Mouse (Mus musculus): ENCODE measurements around the gene Ywhah. TPM values are rescaled to one million over a fixed set of nuclear protein-coding genes. Genes with fewer than 3 reads are reported as not detected.
A peak's percentile ranks its signal among the peaks of the same experiment; 100 is the strongest.

Ywhah gene
- polyA plus RNA-seq, 1 experiment from 2014 or later = 236 TPM

- peak; percentile 61; the same call in 1 of the 2 replicates for ATAC-seq (replicated peaks; ENCODE audit: low FRiP score, low read depth)
- no peak overlapping the region for H3K4me3 ChIP-seq (replicated peaks; ENCODE audit: low read depth, low read length)
Measured at GRCm38 (mm10) chr5:32991152-32991551, 27.5 kb upstream of the Ywhah start.

GRCm38 (mm10) chr5:32994471-32994870 is 24.1 kb upstream of the Ywhah start:
- TF ChIP-seq CTCF (IDR thresholded peaks at IDR 0.05; ENCODE audit: low read depth) = no peak
- no peak overlapping the region for H3K27ac ChIP-seq
- no peak overlapping the region for H3K4me3 ChIP-seq (replicated peaks; ENCODE audit: low read depth, low read length)
- DNase-seq (ENCODE audit: low spot score) = no peak
- no peaks in the 10 kb centered on the region for H3K36me3 ChIP-seq (ENCODE audit: insufficient read depth, low read length)
- H3K4me2 ChIP-seq (ENCODE audit: low read length) = no peak overlapping the region
- H3K4me1 ChIP-seq (replicated peaks; ENCODE audit: insufficient read depth, low read length) = peaks cover 4% of the 10 kb centered on the region; the same call in 1 of the 2 replicates
- no peaks in the 10 kb centered on the region for H3K9me3 ChIP-seq (replicated peaks; ENCODE audit: low read length)
- no peak for ATAC-seq (replicated peaks; ENCODE audit: low FRiP score, low read depth)
- no peak overlapping the region for H3K9ac ChIP-seq (ENCODE audit: low read depth, low read length)
- H3K27me3 ChIP-seq (ENCODE audit: insufficient read depth, low read length) = no peaks in the 10 kb centered on the region
- 40% methylated on average over 2 of the region's 2 CpGs for WGBS

More at GRCm38 (mm10) chr5:32991152-32991551, 27.5 kb upstream of the Ywhah start:
- no peak overlapping the region for H3K27ac ChIP-seq
- TF ChIP-seq CTCF (IDR thresholded peaks at IDR 0.05; ENCODE audit: low read depth) = peak; percentile 46; the same call in 1 of the 2 replicates
- H3K9me3 ChIP-seq (replicated peaks; ENCODE audit: low read length) = no peaks in the 10 kb centered on the region
- no peaks in the 10 kb centered on the region for H3K27me3 ChIP-seq (ENCODE audit: insufficient read depth, low read length)
- DNase-seq (ENCODE audit: low spot score) = peak; percentile 48
- H3K36me3 ChIP-seq (ENCODE audit: insufficient read depth, low read length) = peaks cover 3% of the 10 kb centered on the region; the same call in 1 of the 2 replicates
- WGBS = 53% methylated on average over 8 of the region's 8 CpGs
- peaks cover 4% of the 10 kb centered on the region; the same call in 1 of the 2 replicates for H3K4me1 ChIP-seq (replicated peaks; ENCODE audit: insufficient read depth, low read length)
- H3K4me2 ChIP-seq (ENCODE audit: low read length) = no peak overlapping the region
- no peak overlapping the region for H3K9ac ChIP-seq (ENCODE audit: low read depth, low read length)

GRCm38 (mm10) chr5:32995756-32996155 is 22.9 kb upstream of the Ywhah start:
- no peak; the same call in 1 of the 2 replicates for ATAC-seq (replicated peaks; ENCODE audit: low FRiP score, low read depth)
- Histone ChIP-seq H3K4me1 (replicated peaks; ENCODE audit: insufficient read depth, low read length) (peaks cover 4% of the 10 kb centered on the region; the same call in 1 of the 2 replicates), H3K4me2 (ENCODE audit: low read length) (no peak overlapping the region), H3K4me3 (replicated peaks; ENCODE audit: low read depth, low read length) (no peak overlapping the region), H3K9ac (ENCODE audit: low read depth, low read length) (no peak overlapping the region), H3K36me3 (ENCODE audit: insufficient read depth, low read length) (no peaks in the 10 kb centered on the region), H3K9me3 (replicated peaks; ENCODE audit: low read length) (no peaks in the 10 kb centered on the region), H3K27me3 (ENCODE audit: insufficient read depth, low read length) (no peaks in the 10 kb centered on the region), H3K27ac (no peak overlapping the region)
- 55% methylated on average over 4 of the region's 4 CpGs for whole genome bisulfite sequencing
- no peak for TF ChIP-seq CTCF (IDR thresholded peaks at IDR 0.05; ENCODE audit: low read depth)
- DNase-seq (ENCODE audit: low spot score) = no peak

- ATAC-seq (replicated peaks; ENCODE audit: low FRiP score, low read depth) (no peak), DNase-seq (ENCODE audit: low spot score) (no peak)
- no peaks in the 10 kb centered on the region for H3K9me3 ChIP-seq (replicated peaks; ENCODE audit: low read length)
- H3K4me2 ChIP-seq (ENCODE audit: low read length) = no peak overlapping the region
- TF ChIP-seq CTCF (IDR thresholded peaks at IDR 0.05; ENCODE audit: low read depth) = no peak
- H3K36me3 ChIP-seq (ENCODE audit: insufficient read depth, low read length) = no peaks in the 10 kb centered on the region
- no peaks in the 10 kb centered on the region for H3K27me3 ChIP-seq (ENCODE audit: insufficient read depth, low read length)
- WGBS = 81% methylated on average over 1 of the region's 1 CpGs
- no peak overlapping the region for H3K27ac ChIP-seq
- no peak overlapping the region for H3K4me3 ChIP-seq (replicated peaks; ENCODE audit: low read depth, low read length)
- peaks cover 4% of the 10 kb centered on the region; the same call in 1 of the 2 replicates for H3K4me1 ChIP-seq (replicated peaks; ENCODE audit: insufficient read depth, low read length)
- no peak overlapping the region for H3K9ac ChIP-seq (ENCODE audit: low read depth, low read length)
Measured at GRCm38 (mm10) chr5:32996560-32996959, 22.1 kb upstream of the Ywhah start.

GRCm38 (mm10) chr5:32997686-32998085 is 20.9 kb upstream of the Ywhah start:
- H3K27ac ChIP-seq = no peak overlapping the region
- no peak overlapping the region for H3K4me3 ChIP-seq (replicated peaks; ENCODE audit: low read depth, low read length)
- H3K9me3 ChIP-seq (replicated peaks; ENCODE audit: low read length) = no peaks in the 10 kb centered on the region
- H3K36me3 ChIP-seq (ENCODE audit: insufficient read depth, low read length) = no peaks in the 10 kb centered on the region
- WGBS = 45% methylated on average over 4 of the region's 4 CpGs
- no peak overlapping the region for H3K9ac ChIP-seq (ENCODE audit: low read depth, low read length)
- no peak for DNase-seq (ENCODE audit: low spot score)
- no peaks in the 10 kb centered on the region for H3K27me3 ChIP-seq (ENCODE audit: insufficient read depth, low read length)
- no peak for ATAC-seq (replicated peaks; ENCODE audit: low FRiP score, low read depth)
- no peak for TF ChIP-seq CTCF (IDR thresholded peaks at IDR 0.05; ENCODE audit: low read depth)
- H3K4me2 ChIP-seq (ENCODE audit: low read length) = no peak overlapping the region
- peaks cover 4% of the 10 kb centered on the region; the same call in 1 of the 2 replicates for H3K4me1 ChIP-seq (replicated peaks; ENCODE audit: insufficient read depth, low read length)

- H3K4me1 ChIP-seq (replicated peaks; ENCODE audit: insufficient read depth, low read length) = peaks cover 4% of the 10 kb centered on the region; the same call in 1 of the 2 replicates
- H3K4me2 ChIP-seq (ENCODE audit: low read length) = no peak overlapping the region
- ATAC-seq (replicated peaks; ENCODE audit: low FRiP score, low read depth) (peak; percentile 70; the same call in 1 of the 2 replicates), DNase-seq (ENCODE audit: low spot score) (no peak)
- TF ChIP-seq CTCF (IDR thresholded peaks at IDR 0.05; ENCODE audit: low read depth) = no peak
- H3K9ac ChIP-seq (ENCODE audit: low read depth, low read length) = no peak overlapping the region
- H3K27me3 ChIP-seq (ENCODE audit: insufficient read depth, low read length) = no peaks in the 10 kb centered on the region
- H3K27ac ChIP-seq = no peak overlapping the region
- H3K9me3 ChIP-seq (replicated peaks; ENCODE audit: low read length) = no peaks in the 10 kb centered on the region
- H3K4me3 ChIP-seq (replicated peaks; ENCODE audit: low read depth, low read length) = no peak overlapping the region
- WGBS = 81% methylated on average over 4 of the region's 4 CpGs
- H3K36me3 ChIP-seq (ENCODE audit: insufficient read depth, low read length) = no peaks in the 10 kb centered on the region
Measured at GRCm38 (mm10) chr5:32998783-32999182, 19.8 kb upstream of the Ywhah start.

GRCm38 (mm10) chr5:33001111-33001510 is 17.5 kb upstream of the Ywhah start:
- Histone ChIP-seq H3K27ac (no peak overlapping the region), H3K4me2 (ENCODE audit: low read length) (no peak overlapping the region), H3K4me1 (replicated peaks; ENCODE audit: insufficient read depth, low read length) (no peaks in the 10 kb centered on the region; the same call in 1 of the 2 replicates), H3K9ac (ENCODE audit: low read depth, low read length) (no peak overlapping the region), H3K27me3 (ENCODE audit: insufficient read depth, low read length) (no peaks in the 10 kb centered on the region), H3K4me3 (replicated peaks; ENCODE audit: low read depth, low read length) (no peak overlapping the region), H3K36me3 (ENCODE audit: insufficient read depth, low read length) (no peaks in the 10 kb centered on the region), H3K9me3 (replicated peaks; ENCODE audit: low read length) (no peaks in the 10 kb centered on the region)
- ATAC-seq (replicated peaks; ENCODE audit: low FRiP score, low read depth) = no peak
- no peak for TF ChIP-seq CTCF (IDR thresholded peaks at IDR 0.05; ENCODE audit: low read depth)
- WGBS = 81% methylated on average over 5 of the region's 5 CpGs
- no peak for DNase-seq (ENCODE audit: low spot score)

Measured in kidney, postnatal 0 days (tissue).